Mouse (Mus musculus): ENCODE results near the gene Dcpp1. TPM values are rescaled to one million over a fixed set of nuclear protein-coding genes. Genes with fewer than 3 reads are reported as not detected.
A peak's percentile ranks its signal among the peaks of the same experiment; 100 is the strongest.
"Not testable (repeated sequence)": the region's sequence is repeated elsewhere in the genome, so short reads cannot be mapped to it uniquely, and the experiment has no call there.

Gene Dcpp1
- total RNA-seq (2022): not detected

GRCm38 (mm10) chr17:23880576-23880975, at the start of gene Dcpp1, which contains the start of gene Dcpp2:
Gene Dcpp1, plus strand, starts transcription at chr17:23880876.
Gene Dcpp2, plus strand, starts transcription at chr17:23880880.
- DNase-seq: not testable (repeated sequence)

DNA sequence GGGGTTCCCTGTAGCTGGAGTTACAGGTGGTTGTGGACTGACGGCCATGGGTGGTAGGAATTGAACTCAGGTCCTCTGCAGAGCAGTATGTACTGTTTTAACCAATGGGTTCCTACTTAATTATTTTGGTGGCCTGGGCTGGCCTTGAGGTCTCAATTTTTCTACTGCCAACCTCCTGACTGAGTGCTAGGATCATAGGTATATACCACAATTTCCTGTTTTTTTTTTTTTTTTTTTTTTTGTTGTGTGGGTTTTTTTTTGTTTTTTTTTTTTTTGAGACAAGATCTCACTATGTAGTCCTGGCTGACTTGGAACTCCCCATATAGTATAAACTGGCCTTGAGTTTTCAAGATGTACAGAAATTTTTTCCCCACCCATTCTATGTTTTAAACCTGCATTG, 49.5 kb upstream of the Dcpp1 start:
- no peak for DNase-seq

DNA sequence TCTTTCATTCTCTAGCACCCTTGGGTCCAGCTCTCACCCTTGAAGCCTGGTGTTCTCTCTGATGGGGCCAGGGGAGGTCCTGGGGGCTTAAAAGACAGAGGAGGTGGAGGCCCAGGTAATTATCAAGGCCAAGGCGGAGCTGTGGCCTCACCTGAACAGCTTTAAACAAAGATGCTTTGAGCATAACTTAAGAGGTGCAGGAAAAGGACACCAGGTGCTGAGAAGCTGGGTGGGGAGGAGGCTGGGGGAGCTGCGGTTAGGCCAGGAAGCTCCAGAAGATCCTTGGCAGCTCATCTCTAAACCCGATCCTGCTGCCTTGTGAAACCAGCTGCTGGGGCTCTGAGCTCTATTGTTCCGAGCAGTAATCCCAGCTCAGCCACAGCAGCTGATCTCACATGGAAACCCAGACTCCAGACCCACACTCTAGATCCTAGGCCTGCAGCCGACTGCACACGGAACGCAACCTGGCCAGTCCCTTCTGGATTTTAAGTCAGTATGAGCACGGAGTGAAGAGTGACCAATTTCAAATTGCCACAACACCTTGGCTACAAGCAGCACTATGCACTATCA, 44.6 kb upstream of the Dcpp1 start, which contains the start of gene Prss33:
TSS of gene Prss33 (minus strand) at position 51 of the 570 bp plus-strand sequence.
- DNase-seq: no peak

DNA sequence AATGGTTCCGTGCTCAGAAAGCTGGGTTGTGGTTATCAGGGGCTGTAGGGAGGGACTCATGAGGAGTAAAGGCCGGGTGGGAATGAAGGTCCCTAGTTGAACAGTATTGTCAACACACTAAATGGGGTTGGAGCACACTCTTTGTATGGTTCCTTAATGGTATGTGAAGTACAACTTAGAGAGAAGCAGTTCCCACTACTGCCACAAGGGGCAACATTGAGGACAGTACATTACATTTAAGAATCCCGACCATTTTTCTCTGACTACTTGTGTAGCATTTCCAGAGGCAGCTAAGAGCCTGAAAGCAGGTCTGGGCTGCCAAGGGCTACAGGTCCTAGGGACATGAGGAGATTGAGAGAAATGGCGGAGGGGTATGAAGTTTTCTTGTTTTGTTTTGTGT, 39.5 kb upstream of the Dcpp1 start:
- DNase-seq: no peak

- DNase-seq: no peak
These were observed 37.4 kb upstream of the Dcpp1 start for GRCm38 (mm10) chr17:23843141-23843811.

DNA sequence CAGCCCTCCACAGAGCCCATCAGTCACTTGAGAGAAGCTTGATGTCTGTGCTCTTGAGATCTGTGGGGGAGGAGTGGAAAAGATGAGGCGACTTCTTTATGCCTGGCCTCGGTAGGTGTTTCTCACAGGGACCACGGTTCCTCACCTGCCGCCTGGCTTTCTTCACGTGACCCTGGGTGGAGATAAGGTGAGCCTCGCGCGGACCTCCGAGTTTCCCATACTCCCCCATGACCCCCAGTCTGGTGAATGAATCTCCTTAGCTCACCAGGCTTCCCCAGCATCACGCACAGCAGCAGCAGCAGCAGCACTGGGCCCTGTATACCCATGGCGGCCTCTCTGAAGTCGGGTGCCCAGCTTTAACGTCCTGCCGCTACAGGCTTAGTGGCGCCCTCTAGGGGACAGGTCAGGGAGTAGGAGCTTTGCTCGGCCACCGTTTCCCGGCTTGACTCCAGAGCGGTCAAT, 36.8 kb upstream of the Dcpp1 start, which contains the start of the genes Prss32 and Prss41:
TSS of gene Prss32 (plus strand) at position 44 of the 462 bp plus-strand sequence.
TSS of gene Prss41 (minus strand) at position 361 of the 462 bp plus-strand sequence.
- DNase-seq: no peak

DNA sequence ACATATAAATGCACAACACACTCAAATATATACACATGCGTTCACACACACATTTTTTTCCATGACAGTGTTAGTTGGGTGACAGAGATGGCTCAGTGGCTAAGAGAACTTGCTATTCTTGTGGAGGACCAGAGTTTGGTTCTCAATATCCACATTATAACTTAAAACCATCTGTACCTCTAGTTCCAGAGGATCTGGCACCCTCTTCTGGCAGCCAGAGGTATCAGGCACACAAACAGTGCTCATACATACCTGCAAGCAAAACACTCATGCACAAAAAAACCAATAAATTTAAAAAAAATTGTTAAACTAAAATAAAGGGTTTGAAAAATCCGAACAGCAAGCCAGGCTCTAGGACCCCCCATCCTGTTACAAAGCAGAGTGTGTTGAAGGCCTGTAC, 30.6 kb upstream of the Dcpp1 start:
- DNase-seq: no peak

- no peak for DNase-seq
These were observed 29.6 kb upstream of the Dcpp1 start for GRCm38 (mm10) chr17:23850853-23851749.

- DNase-seq: no peak
These were observed 27.4 kb upstream of the Dcpp1 start for GRCm38 (mm10) chr17:23853292-23853691.

DNA sequence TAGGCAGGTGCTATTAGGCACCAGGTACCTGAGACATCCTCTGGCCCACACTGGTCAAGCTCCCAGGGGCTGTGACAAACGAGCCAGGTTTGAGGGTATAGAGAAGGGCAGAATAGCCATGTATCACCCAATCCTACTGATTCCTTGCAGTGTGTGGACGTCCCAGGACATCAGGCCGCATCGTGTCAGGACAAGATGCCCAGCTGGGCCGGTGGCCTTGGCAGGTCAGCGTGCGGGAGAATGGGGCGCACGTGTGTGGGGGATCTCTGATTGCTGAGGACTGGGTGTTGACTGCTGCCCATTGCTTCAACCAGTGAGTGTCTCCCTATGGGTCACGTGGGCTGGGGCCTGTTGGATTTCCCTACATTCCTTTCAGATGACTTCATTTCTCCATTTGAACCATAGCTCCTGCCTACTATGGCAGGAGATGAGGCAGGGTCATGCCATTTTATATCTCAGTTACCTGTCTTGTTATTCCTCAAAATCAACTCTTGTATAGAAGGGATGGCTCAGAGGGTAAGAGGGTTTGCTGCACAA, 26.4 kb upstream of the Dcpp1 start:
- no peak for DNase-seq

DNA sequence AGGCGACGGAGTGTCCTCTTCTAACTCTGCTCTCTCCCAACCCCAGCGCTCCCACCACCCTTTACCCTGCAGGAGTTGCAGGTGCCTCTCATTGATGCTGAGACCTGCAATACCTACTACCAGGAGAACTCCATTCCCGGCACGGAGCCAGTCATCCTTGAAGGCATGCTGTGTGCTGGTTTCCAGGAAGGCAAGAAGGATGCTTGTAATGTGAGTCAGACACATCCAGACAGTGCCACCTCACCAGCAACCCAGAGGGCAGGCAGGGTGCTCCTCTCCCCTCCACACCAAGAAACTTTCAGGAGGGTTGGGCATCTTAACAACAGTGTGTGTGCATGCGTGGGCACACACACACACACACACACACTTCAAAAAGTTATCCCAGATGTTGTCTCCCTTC, 23.5 kb upstream of the Dcpp1 start:
- no peak for DNase-seq

DNA sequence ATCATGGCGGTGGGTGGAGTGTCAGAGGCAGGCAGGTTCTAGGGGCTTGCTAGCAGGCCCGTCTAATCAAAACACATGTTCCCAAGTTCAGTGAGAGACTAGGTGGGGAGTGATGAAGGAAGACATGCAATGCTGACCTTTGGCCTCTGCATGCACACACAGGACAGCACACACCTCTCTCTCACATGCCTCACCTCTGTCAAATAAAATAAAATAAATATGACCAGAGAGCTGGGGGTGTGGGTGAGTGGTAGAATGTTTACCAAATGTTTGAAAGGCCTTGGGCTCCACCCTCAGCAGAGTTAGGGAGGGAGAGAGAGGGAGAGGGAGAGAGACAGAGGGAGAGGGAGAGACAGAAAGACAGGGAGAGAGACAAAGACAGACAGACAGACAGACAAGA, 22.8 kb upstream of the Dcpp1 start:
- no peak for DNase-seq

GRCm38 (mm10) chr17:23862926-23863325, 17.8 kb upstream of the Dcpp1 start:
- no peak for DNase-seq

GRCm38 (mm10) chr17:23867756-23868155, 12.9 kb upstream of the Dcpp1 start, which contains the start of gene Prss21:
Gene Prss21, plus strand, starts transcription at chr17:23868056.
- no peak for DNase-seq

DNA sequence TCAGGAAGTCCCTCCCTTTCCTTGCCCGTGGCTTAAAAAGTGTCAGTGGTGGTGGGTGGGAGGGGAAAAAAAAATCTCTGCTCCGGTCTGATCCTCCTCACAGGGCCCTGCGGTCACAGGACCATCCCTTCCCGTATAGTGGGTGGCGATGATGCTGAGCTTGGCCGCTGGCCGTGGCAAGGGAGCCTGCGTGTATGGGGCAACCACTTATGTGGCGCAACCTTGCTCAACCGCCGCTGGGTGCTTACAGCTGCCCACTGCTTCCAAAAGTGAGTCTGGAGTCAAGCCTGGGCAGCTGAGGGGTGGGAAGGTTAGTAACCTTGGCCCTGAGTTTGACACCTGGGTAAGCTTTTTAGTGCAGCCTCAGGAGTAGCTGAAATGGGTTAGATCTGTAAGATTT, 12.2 kb upstream of the Dcpp1 start:
- DNase-seq: no peak

DNA sequence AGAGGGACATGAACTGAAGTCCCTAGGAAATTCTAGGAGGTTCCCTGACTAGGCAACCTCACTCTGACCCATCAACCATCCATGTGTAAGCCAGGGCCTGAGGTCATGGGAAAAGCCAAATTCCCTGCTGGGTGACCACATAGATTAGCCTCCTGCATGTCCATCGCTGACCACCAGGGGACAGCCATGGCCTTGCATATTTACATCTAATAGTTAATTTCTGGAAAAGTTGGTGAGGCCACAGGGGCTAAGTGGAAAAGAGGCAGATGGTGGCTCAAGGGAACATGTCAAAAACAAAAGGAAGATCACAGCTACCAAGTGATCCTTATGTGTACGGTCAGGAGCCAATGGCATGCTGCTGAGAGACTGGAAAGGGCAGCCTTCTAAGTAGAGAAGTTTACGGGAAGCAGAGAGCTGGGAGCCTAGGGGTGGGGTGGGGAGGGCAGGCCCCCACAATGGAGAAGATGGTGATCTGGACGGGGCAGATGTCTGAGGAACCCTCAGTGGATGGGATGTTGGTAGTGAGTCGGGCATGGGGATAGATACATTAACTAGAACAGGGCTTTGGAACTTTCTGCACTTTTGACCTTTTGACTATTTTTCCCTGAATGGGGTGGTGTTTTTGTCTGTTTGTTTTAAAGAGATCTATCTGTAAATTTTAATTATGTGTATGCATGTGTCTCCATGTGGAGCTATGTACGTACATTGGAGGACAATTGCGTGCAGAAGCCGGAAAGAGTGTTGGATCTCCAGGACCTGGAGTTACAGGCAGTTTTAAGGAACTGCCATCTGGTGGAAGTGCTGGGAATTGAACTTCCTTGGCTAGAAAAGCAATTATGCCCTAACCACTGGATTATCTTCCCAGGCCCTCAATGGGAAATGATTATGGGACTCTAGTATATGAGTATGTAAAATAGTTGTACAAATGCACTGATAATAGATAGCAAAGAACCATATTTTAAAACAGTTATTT, 6.5 kb upstream of the Dcpp1 start:
- DNase-seq: no peak

GRCm38 (mm10) chr17:23876741-23877140, 3.9 kb upstream of the Dcpp1 start:
- no peak for DNase-seq

DNA sequence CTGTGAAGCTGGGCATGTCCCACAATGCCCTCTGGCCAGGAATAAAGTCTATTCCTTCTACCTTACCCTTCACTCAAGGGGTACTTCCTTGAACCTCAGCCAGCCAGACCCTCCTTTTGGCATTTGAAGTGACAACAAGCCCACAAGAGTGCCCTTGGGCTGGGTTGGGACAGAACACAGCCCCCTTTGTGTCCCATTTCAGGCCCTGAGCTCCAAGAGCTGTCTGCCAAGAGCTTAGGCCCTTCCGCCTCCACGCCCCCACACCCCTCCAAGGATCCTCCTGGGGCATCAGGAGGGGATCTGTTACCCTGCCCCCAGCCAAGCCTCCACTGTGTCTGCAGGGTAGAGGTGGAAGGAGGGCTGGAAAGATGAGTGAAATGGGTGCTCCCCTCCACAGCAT, 3.5 kb upstream of the Dcpp1 start:
- DNase-seq: no peak

DNA sequence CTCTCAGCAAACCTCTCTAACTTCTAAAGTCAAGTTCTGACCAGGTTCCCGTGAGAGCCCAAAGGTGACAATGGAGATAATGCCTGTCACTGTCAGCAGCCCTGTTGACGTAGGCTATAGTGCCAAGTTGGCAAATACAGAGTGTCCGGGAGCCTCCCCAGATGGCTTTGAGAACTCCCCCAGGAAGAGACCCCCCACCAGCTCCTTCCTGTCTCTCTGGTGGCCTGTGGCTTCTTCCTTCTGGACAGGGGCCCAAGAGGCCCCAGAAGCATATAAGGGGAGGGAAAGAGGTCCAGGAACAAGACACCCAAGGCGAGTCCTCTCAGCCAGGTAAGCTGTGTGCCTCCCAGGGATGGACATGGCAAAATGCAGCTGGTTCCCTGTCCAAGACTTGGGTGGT, 36.5 kb downstream of the Dcpp1 start, which contains the start of gene Dcpp3:
TSS of gene Dcpp3 (plus strand) at position 301 of the 400 bp plus-strand sequence.
- not testable (repeated sequence) for DNase-seq

- peak; percentile 90 for DNase-seq
These were observed 43.9 kb downstream of the Dcpp1 start for GRCm38 (mm10) chr17:23924531-23925007.

GRCm38 (mm10) chr17:23925090-23925493, 44.4 kb downstream of the Dcpp1 start:
- peak; percentile 42 for DNase-seq

All from adrenal gland, adult 8-10 months (tissue).